Mouse (Mus musculus) liver (tissue): Measurements from ENCODE around the gene Dnmt3c.
A peak's percentile ranks its signal among the peaks of the same experiment; 100 is the strongest.

ENCODE experiments used
- DNase-seq: peaks from one replicate; pipeline ENCODE4 v3.0.0-alpha.2; 2020; ENCODE audit warnings: mixed read lengths

The Dnmt3c gene

GRCm38 (mm10) chr2:153724424-153724823 is 28.0 kb downstream of the Dnmt3c start:
- peak; percentile 32 for DNase-seq

GRCm38 (mm10) chr2:153724871-153725270 is 28.4 kb downstream of the Dnmt3c start:
- no peak for DNase-seq

- no peak for DNase-seq
Observed at GRCm38 (mm10) chr2:153725291-153725690, 28.8 kb downstream of the Dnmt3c start.

- no peak for DNase-seq
Observed at GRCm38 (mm10) chr2:153734033-153734432, 37.6 kb downstream of the Dnmt3c start.

GRCm38 (mm10) chr2:153740500-153741436 is 44.3 kb downstream of the Dnmt3c start, which contains the start of gene Mapre1:
Gene Mapre1, plus strand, starts transcription at chr2:153741274.
- DNase-seq: peak; percentile 100

- peak; percentile 86 for DNase-seq
Observed at GRCm38 (mm10) chr2:153741437-153742065, 45.1 kb downstream of the Dnmt3c start.

- no peak for DNase-seq
Observed at GRCm38 (mm10) chr2:153747994-153748393, 51.5 kb downstream of the Dnmt3c start.

- DNase-seq: no peak
Observed at GRCm38 (mm10) chr2:153750363-153750762, 53.9 kb downstream of the Dnmt3c start.

GRCm38 (mm10) chr2:153762121-153762520 is 65.7 kb downstream of the Dnmt3c start:
- DNase-seq: no peak

- no peak for DNase-seq
Observed at GRCm38 (mm10) chr2:153767484-153767883, 71.0 kb downstream of the Dnmt3c start.

- DNase-seq: no peak
Observed at GRCm38 (mm10) chr2:153768881-153769280, 72.4 kb downstream of the Dnmt3c start.

GRCm38 (mm10) chr2:153772950-153773349 is 76.5 kb downstream of the Dnmt3c start:
- DNase-seq: no peak

GRCm38 (mm10) chr2:153775472-153775871 is 79.0 kb downstream of the Dnmt3c start:
- no peak for DNase-seq

GRCm38 (mm10) chr2:153778638-153779362 is 82.3 kb downstream of the Dnmt3c start:
- peak; percentile 91 for DNase-seq
